Mouse (Mus musculus): ENCODE measurements at regions not wholly inside any gene's neighbourhood (a gene's known extent, or its start where the extent isn't known, plus 50 kb on each side); places are given as distances from the start of the nearest gene placed in this dataset.

DNA sequence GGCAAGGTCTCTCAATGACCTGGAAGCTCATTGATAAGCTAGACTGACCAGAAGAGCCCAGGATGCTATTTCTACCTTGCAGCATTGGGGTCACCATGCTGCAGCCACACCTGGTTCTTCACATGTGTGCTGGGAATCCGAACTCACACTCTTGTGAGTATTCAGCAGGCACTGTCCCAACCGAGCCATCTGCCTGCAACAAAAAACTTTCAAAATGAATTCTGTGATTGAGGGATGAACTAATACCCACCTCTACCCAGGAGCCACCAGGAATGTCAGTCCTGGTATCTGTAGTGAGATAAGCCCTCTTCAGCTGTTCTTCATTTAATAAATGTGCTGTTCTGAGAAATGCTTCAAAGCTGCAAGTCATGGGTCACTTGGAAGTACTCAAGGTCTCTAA is 104.6 kb upstream of the Smad1 start:
- Histone ChIP-seq H3K4me2 (replicated peaks; ENCODE audit: low read depth, low read length) (no peak overlapping the region), H3K9ac (ENCODE audit: low read depth, low read length) (no peak overlapping the region), H3K9me3 (ENCODE audit: control insufficient read depth, low read length) (no peaks in the 10 kb centered on the region), H3K27ac (ENCODE audit: low read depth, low read length) (no peak overlapping the region), H3K4me1 (replicated peaks; ENCODE audit: control insufficient read depth, insufficient read depth, low read length) (no peaks in the 10 kb centered on the region), H3K36me3 (ENCODE audit: control insufficient read depth, insufficient read depth, low read length) (no peaks in the 10 kb centered on the region), H3K27me3 (ENCODE audit: control insufficient read depth, insufficient read depth, low read length) (no peaks in the 10 kb centered on the region), H3K4me3 (ENCODE audit: low read depth, low read length) (no peak overlapping the region)
- DNase-seq (ENCODE audit: low spot score): no peak
- 83% methylated on average over 2 of the region's 2 CpGs for WGBS
- no peak for ATAC-seq (ENCODE audit: low FRiP score)

DNA sequence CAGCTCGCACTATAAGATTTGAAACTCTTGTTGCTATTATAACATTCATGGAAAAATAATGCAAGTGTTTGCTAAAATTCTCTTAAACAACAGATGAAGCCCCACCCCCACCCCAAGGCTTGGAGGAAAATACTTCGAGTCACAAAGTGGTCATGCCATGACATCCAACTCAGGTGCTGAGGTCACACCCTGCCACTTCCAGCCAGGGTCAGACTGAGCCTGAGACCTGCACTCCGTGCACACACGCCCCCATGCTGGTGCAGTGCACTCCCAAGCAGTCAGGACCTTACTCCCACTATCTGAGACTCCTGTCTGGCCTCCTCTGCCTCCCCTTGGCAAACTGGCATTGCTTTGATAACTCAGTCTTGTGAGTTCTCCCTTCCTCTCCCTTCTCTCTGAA is 102.7 kb upstream of the Smad1 start:
- 89% methylated on average over 4 of the region's 4 CpGs for WGBS
- no peak overlapping the region for H3K27ac ChIP-seq (ENCODE audit: low read depth, low read length)
- no peaks in the 10 kb centered on the region for H3K9me3 ChIP-seq (ENCODE audit: control insufficient read depth, low read length)
- H3K4me1 ChIP-seq (replicated peaks; ENCODE audit: control insufficient read depth, insufficient read depth, low read length): no peaks in the 10 kb centered on the region
- ATAC-seq (ENCODE audit: low FRiP score) (no peak), DNase-seq (ENCODE audit: low spot score) (no peak)
- no peaks in the 10 kb centered on the region for H3K27me3 ChIP-seq (ENCODE audit: control insufficient read depth, insufficient read depth, low read length)
- H3K36me3 ChIP-seq (ENCODE audit: control insufficient read depth, insufficient read depth, low read length): no peaks in the 10 kb centered on the region
- H3K4me3 ChIP-seq (ENCODE audit: low read depth, low read length): no peak overlapping the region
- no peak overlapping the region for H3K9ac ChIP-seq (ENCODE audit: low read depth, low read length)
- H3K4me2 ChIP-seq (replicated peaks; ENCODE audit: low read depth, low read length): no peak overlapping the region

DNA sequence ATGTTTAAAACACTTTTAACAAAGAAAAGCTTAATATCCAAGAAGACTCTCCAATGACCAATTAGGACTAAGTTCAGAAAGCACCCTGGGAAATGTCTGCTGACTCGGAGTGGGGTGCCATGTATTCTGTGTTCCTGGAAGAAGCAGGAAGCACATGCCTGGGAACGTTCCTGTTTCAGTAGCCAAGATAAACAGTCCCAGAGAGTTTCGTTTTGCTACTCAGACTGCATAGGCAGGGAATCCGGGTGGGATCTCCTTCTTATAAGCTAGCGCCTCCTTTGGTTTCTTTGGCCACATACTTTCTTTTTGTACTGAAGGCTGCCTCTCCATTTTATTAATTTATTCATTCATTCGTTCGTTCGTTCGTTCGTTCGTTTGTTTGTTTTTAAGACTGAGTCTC is 101.9 kb upstream of the Smad1 start:
- H3K9ac ChIP-seq (ENCODE audit: low read depth, low read length): no peak overlapping the region
- ATAC-seq (ENCODE audit: low FRiP score) (no peak), DNase-seq (ENCODE audit: low spot score) (no peak)
- H3K4me3 ChIP-seq (ENCODE audit: low read depth, low read length): no peak overlapping the region
- no peaks in the 10 kb centered on the region for H3K36me3 ChIP-seq (ENCODE audit: control insufficient read depth, insufficient read depth, low read length)
- no peaks in the 10 kb centered on the region for H3K27me3 ChIP-seq (ENCODE audit: control insufficient read depth, insufficient read depth, low read length)
- WGBS: 87% methylated on average over 11 of the region's 11 CpGs
- no peak overlapping the region for H3K4me2 ChIP-seq (replicated peaks; ENCODE audit: low read depth, low read length)
- no peak overlapping the region for H3K27ac ChIP-seq (ENCODE audit: low read depth, low read length)
- H3K4me1 ChIP-seq (replicated peaks; ENCODE audit: control insufficient read depth, insufficient read depth, low read length): no peaks in the 10 kb centered on the region
- H3K9me3 ChIP-seq (ENCODE audit: control insufficient read depth, low read length): no peaks in the 10 kb centered on the region

GRCm38 (mm10) chr8:79499258-79499657 is 99.9 kb upstream of the Smad1 start:
- 80% methylated on average over 2 of the region's 2 CpGs for WGBS
- no peak overlapping the region for H3K4me3 ChIP-seq (ENCODE audit: low read depth, low read length)
- H3K4me1 ChIP-seq (replicated peaks; ENCODE audit: control insufficient read depth, insufficient read depth, low read length): no peaks in the 10 kb centered on the region

DNA sequence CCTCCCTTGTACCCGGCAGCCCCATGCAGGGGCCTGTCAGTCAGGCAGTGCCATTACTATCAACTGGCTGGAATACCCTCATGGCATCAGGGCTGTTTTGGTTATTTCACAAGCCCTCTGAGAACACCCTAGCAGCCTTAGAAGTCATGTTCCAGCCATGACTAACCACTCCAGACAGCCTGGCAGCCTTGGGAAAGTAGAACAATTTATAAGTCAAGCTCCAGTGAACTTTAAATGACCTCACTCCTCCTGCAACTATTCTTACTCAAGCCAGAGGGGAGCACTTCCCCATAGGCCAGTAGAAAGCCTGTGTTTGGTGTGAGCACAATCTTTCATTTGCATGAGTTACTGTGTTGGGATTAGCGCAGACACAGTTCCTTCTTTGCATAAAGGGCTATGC is 99.3 kb upstream of the Smad1 start:
- Histone ChIP-seq H3K27ac (ENCODE audit: low read depth, low read length) (no peak overlapping the region), H3K36me3 (ENCODE audit: control insufficient read depth, insufficient read depth, low read length) (no peaks in the 10 kb centered on the region), H3K9me3 (ENCODE audit: control insufficient read depth, low read length) (no peaks in the 10 kb centered on the region), H3K4me1 (replicated peaks; ENCODE audit: control insufficient read depth, insufficient read depth, low read length) (no peaks in the 10 kb centered on the region), H3K27me3 (ENCODE audit: control insufficient read depth, insufficient read depth, low read length) (no peaks in the 10 kb centered on the region), H3K9ac (ENCODE audit: low read depth, low read length) (no peak overlapping the region), H3K4me2 (replicated peaks; ENCODE audit: low read depth, low read length) (no peak overlapping the region), H3K4me3 (ENCODE audit: low read depth, low read length) (no peak overlapping the region)
- WGBS: 71% methylated on average over 2 of the region's 2 CpGs
- DNase-seq (ENCODE audit: low spot score) (no peak), ATAC-seq (ENCODE audit: low FRiP score) (no peak)

More at GRCm38 (mm10) chr8:79499258-79499657, 99.9 kb upstream of the Smad1 start:
- H3K27me3 ChIP-seq (ENCODE audit: control insufficient read depth, insufficient read depth, low read length): no peaks in the 10 kb centered on the region
- ATAC-seq (ENCODE audit: low FRiP score) (no peak), DNase-seq (ENCODE audit: low spot score) (no peak)
- H3K36me3 ChIP-seq (ENCODE audit: control insufficient read depth, insufficient read depth, low read length): no peaks in the 10 kb centered on the region
- no peaks in the 10 kb centered on the region for H3K9me3 ChIP-seq (ENCODE audit: control insufficient read depth, low read length)
- H3K27ac ChIP-seq (ENCODE audit: low read depth, low read length): no peak overlapping the region
- no peak overlapping the region for H3K9ac ChIP-seq (ENCODE audit: low read depth, low read length)
- H3K4me2 ChIP-seq (replicated peaks; ENCODE audit: low read depth, low read length): no peak overlapping the region

DNA sequence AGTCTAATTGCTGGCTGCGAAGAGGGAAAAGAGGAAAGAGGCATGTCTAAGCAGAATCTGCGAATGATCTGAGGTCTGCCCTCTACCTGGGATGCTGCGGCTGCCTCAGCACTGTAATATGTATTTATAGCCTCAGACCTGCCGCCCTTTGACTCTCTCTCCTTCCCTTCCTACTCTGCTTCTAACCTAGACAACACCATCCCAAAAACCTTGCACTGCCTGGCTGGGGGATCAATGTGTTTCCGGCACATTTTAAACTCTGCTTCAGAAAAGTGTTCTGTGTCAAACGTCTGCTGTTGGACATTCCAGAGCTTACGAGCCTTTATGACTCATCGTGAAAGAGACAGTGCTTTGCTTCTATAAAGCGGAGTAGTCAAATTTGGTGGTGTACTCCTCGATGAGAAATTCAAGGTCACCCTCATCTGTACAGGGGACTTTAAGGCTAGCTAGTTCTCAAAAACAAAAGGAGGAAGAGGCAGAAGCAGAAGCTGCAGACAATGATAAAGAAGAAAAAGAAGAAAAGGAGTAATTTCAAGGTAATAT is 91.9 kb upstream of the Smad1 start:
- Histone ChIP-seq H3K4me3 (ENCODE audit: low read depth, low read length) (no peak overlapping the region), H3K9ac (ENCODE audit: low read depth, low read length) (no peak overlapping the region), H3K27me3 (ENCODE audit: control insufficient read depth, insufficient read depth, low read length) (no peaks in the 10 kb centered on the region), H3K9me3 (ENCODE audit: control insufficient read depth, low read length) (no peaks in the 10 kb centered on the region), H3K4me1 (replicated peaks; ENCODE audit: control insufficient read depth, insufficient read depth, low read length) (no peaks in the 10 kb centered on the region), H3K4me2 (replicated peaks; ENCODE audit: low read depth, low read length) (no peak overlapping the region), H3K36me3 (ENCODE audit: control insufficient read depth, insufficient read depth, low read length) (no peaks in the 10 kb centered on the region), H3K27ac (ENCODE audit: low read depth, low read length) (no peak overlapping the region)
- DNase-seq (ENCODE audit: low spot score): no peak
- no peak for ATAC-seq (ENCODE audit: low FRiP score)
- WGBS: 77% methylated on average over 10 of the region's 10 CpGs

DNA sequence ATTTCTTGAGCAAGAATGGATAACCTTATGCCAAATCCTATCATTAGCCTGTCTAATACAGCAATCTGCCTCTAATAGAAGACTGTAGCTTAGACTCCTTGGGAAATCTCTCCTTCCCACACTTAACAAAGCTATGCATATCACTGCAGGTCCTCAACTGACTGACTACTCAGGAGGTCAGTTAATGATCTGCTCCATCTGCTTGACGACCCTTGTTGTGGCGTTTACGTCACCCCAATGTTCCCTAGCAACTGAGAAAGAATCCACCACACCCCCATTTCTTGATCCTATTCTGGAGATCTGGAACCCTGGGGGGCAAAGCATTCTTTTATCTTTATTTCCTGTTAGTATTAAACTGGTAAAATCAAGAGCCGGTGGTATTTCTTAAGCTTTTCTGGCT is 91.4 kb upstream of the Smad1 start:
- WGBS: 35% methylated on average over 4 of the region's 4 CpGs
- no peak overlapping the region for H3K4me2 ChIP-seq (replicated peaks; ENCODE audit: low read depth, low read length)
- ATAC-seq (ENCODE audit: low FRiP score) (no peak), DNase-seq (ENCODE audit: low spot score) (peak; percentile 19)
- H3K4me1 ChIP-seq (replicated peaks; ENCODE audit: control insufficient read depth, insufficient read depth, low read length): no peaks in the 10 kb centered on the region
- H3K27ac ChIP-seq (ENCODE audit: low read depth, low read length): no peak overlapping the region
- no peaks in the 10 kb centered on the region for H3K36me3 ChIP-seq (ENCODE audit: control insufficient read depth, insufficient read depth, low read length)
- H3K4me3 ChIP-seq (ENCODE audit: low read depth, low read length): no peak overlapping the region
- no peaks in the 10 kb centered on the region for H3K27me3 ChIP-seq (ENCODE audit: control insufficient read depth, insufficient read depth, low read length)
- H3K9me3 ChIP-seq (ENCODE audit: control insufficient read depth, low read length): no peaks in the 10 kb centered on the region
- no peak overlapping the region for H3K9ac ChIP-seq (ENCODE audit: low read depth, low read length)

GRCm38 (mm10) chr8:79488861-79489260 is 89.5 kb upstream of the Smad1 start:
- H3K4me1 ChIP-seq (replicated peaks; ENCODE audit: control insufficient read depth, insufficient read depth, low read length): no peaks in the 10 kb centered on the region
- H3K9ac ChIP-seq (ENCODE audit: low read depth, low read length): no peak overlapping the region
- ATAC-seq (ENCODE audit: low FRiP score) (no peak), DNase-seq (ENCODE audit: low spot score) (no peak)
- H3K9me3 ChIP-seq (ENCODE audit: control insufficient read depth, low read length): no peaks in the 10 kb centered on the region
- H3K36me3 ChIP-seq (ENCODE audit: control insufficient read depth, insufficient read depth, low read length): no peaks in the 10 kb centered on the region
- 72% methylated on average over 2 of the region's 2 CpGs for WGBS
- H3K27ac ChIP-seq (ENCODE audit: low read depth, low read length): no peak overlapping the region
- H3K4me3 ChIP-seq (ENCODE audit: low read depth, low read length): no peak overlapping the region
- H3K4me2 ChIP-seq (replicated peaks; ENCODE audit: low read depth, low read length): no peak overlapping the region
- H3K27me3 ChIP-seq (ENCODE audit: control insufficient read depth, insufficient read depth, low read length): no peaks in the 10 kb centered on the region

DNA sequence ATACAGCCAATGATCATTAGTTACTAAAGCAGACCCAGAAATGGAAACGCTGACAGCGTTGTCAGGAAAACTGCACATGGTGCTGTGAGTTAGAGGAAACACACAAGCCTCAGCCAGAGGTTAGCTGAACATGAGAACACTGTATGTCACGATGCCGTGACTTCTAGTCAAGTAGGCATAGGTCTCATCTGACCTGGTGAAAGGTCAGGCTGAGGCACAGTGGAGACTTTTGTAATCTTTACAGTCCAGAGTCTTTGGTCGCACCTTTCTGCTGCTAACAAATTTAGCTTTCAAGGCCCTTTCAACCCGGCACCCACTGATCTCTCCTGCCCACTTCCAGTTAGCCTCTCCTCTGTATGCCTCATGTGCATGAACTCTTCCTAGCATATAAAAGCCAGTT is 88.3 kb upstream of the Smad1 start:
- Histone ChIP-seq H3K36me3 (ENCODE audit: control insufficient read depth, insufficient read depth, low read length) (no peaks in the 10 kb centered on the region), H3K27me3 (ENCODE audit: control insufficient read depth, insufficient read depth, low read length) (no peaks in the 10 kb centered on the region), H3K4me1 (replicated peaks; ENCODE audit: control insufficient read depth, insufficient read depth, low read length) (no peaks in the 10 kb centered on the region), H3K9ac (ENCODE audit: low read depth, low read length) (no peak overlapping the region), H3K4me2 (replicated peaks; ENCODE audit: low read depth, low read length) (no peak overlapping the region), H3K4me3 (ENCODE audit: low read depth, low read length) (no peak overlapping the region), H3K9me3 (ENCODE audit: control insufficient read depth, low read length) (no peaks in the 10 kb centered on the region), H3K27ac (ENCODE audit: low read depth, low read length) (no peak overlapping the region)
- 82% methylated on average over 6 of the region's 6 CpGs for WGBS
- ATAC-seq (ENCODE audit: low FRiP score): no peak
- DNase-seq (ENCODE audit: low spot score): no peak
